8 mouse cellular contexts compared by ENCODE assay signal in genomic region chrX:50583741-50584580, GRCm38 (mm10).
DNase-seq lines count a peak whose midpoint lies in the region; ATAC-seq and TF ChIP-seq lines count a peak whose summit lies in the region.

No protein-coding gene starts in this region.

- H3K4me2 ChIP-seq in lung, embryonic 15.5 days: peak overlapping the region; percentile 30
- no peak overlapping the region for H3K4me2 ChIP-seq in forebrain, embryonic 13.5 days
- H3K4me2 ChIP-seq in intestine, embryonic 16.5 days (ENCODE audit: low read depth, low read length): 0 out of 2 replicates have a peak overlapping the region, but pooled peaks have one; percentile 9
- H3K4me2 ChIP-seq in midbrain, postnatal 0 days (ENCODE audit: low read depth, low read length, poor library complexity, severe bottlenecking): no peak overlapping the region

- 63% methylated on average over 12 of the region's 12 CpGs for WGBS in lung, embryonic 15.5 days
- 52% methylated on average over 12 of the region's 12 CpGs for WGBS in lung, adult 2 months
- WGBS in forebrain, embryonic 13.5 days: 78% methylated on average over 12 of the region's 12 CpGs
- WGBS in intestine, embryonic 16.5 days: 69% methylated on average over 12 of the region's 12 CpGs
- WGBS in midbrain, postnatal 0 days: 69% methylated on average over 12 of the region's 12 CpGs

- no peaks in the 10 kb centered on the region for H3K9me3 ChIP-seq in lung, embryonic 15.5 days
- H3K9me3 ChIP-seq in forebrain, embryonic 13.5 days (replicated peaks): no peaks in the 10 kb centered on the region
- no peaks in the 10 kb centered on the region for H3K9me3 ChIP-seq in intestine, embryonic 16.5 days (ENCODE audit: control insufficient read depth, low read length)
- no peaks in the 10 kb centered on the region for H3K9me3 ChIP-seq in midbrain, postnatal 0 days (ENCODE audit: low read length)

- peaks cover 5% of the 10 kb centered on the region; the same call in 1 of the 2 replicates for H3K36me3 ChIP-seq in lung, embryonic 15.5 days
- H3K36me3 ChIP-seq in forebrain, embryonic 13.5 days (ENCODE audit: poor library complexity, severe bottlenecking): peaks cover 26% of the 10 kb centered on the region
- no peaks in the 10 kb centered on the region for H3K36me3 ChIP-seq in intestine, embryonic 16.5 days (ENCODE audit: control insufficient read depth, insufficient read depth, low read length)
- H3K36me3 ChIP-seq in midbrain, postnatal 0 days (ENCODE audit: insufficient read depth, low read length): peaks cover 4% of the 10 kb centered on the region; the same call in 1 of the 2 replicates

- DNase-seq in adrenal gland, postnatal 14 days: peak; percentile 65
- no peak for DNase-seq in adrenal gland, adult 18-20 months (ENCODE audit: low spot score in 2 of 2)
- no peak for DNase-seq in lung, adult 2 months
- DNase-seq in midbrain, postnatal 0 days (ENCODE audit: low spot score): peak; percentile 61
- no peak for DNase-seq in adrenal gland, adult 8-10 months

- no peak for TF ChIP-seq CTCF in lung, adult 2 months (IDR thresholded peaks at IDR 0.05; ENCODE audit: insufficient read depth, low read length)
- peak; percentile 75 for TF ChIP-seq CTCF in midbrain, postnatal 0 days (IDR thresholded peaks at IDR 0.05)

- no peaks in the 10 kb centered on the region for H3K27me3 ChIP-seq in lung, embryonic 15.5 days
- H3K27me3 ChIP-seq in forebrain, embryonic 13.5 days: no peaks in the 10 kb centered on the region
- no peaks in the 10 kb centered on the region for H3K27me3 ChIP-seq in intestine, embryonic 16.5 days (replicated peaks; ENCODE audit: control insufficient read depth, insufficient read depth, low read length)
- H3K27me3 ChIP-seq in midbrain, postnatal 0 days (ENCODE audit: insufficient read depth, low read length): no peaks in the 10 kb centered on the region

- no peaks in the 10 kb centered on the region for H3K4me1 ChIP-seq in lung, embryonic 15.5 days
- no peaks in the 10 kb centered on the region for H3K4me1 ChIP-seq in lung, adult 2 months (ENCODE audit: control insufficient read depth, insufficient read depth, low read length)
- no peaks in the 10 kb centered on the region for H3K4me1 ChIP-seq in forebrain, embryonic 13.5 days
- H3K4me1 ChIP-seq in intestine, embryonic 16.5 days (ENCODE audit: control insufficient read depth, insufficient read depth, low read length): no peaks in the 10 kb centered on the region
- H3K4me1 ChIP-seq in midbrain, postnatal 0 days (ENCODE audit: insufficient read depth, low read length): no peaks in the 10 kb centered on the region

- H3K9ac ChIP-seq in lung, embryonic 15.5 days: no peak overlapping the region
- no peak overlapping the region for H3K9ac ChIP-seq in forebrain, embryonic 13.5 days
- H3K9ac ChIP-seq in intestine, embryonic 16.5 days (ENCODE audit: low read depth, low read length): peak overlapping the region; percentile 33; the same call in 1 of the 2 replicates
- no peak overlapping the region for H3K9ac ChIP-seq in midbrain, postnatal 0 days (replicated peaks; ENCODE audit: low read length, poor library complexity, severe bottlenecking)

- no peak for TF ChIP-seq POLR2A in lung, adult 2 months (IDR thresholded peaks at IDR 0.05; ENCODE audit: borderline replicate concordance, extremely low read depth, low read depth, low read length)

- H3K4me3 ChIP-seq in lung, embryonic 15.5 days: no peak overlapping the region
- H3K4me3 ChIP-seq in lung, adult 2 months (replicated peaks; ENCODE audit: extremely low read depth, low read depth, low read length): no peak overlapping the region
- no peak overlapping the region for H3K4me3 ChIP-seq in forebrain, embryonic 13.5 days
- peak overlapping the region; percentile 31 for H3K4me3 ChIP-seq in intestine, embryonic 16.5 days (ENCODE audit: low read length)
- H3K4me3 ChIP-seq in midbrain, postnatal 0 days (ENCODE audit: low read depth, low read length): no peak overlapping the region

- ATAC-seq in lung, embryonic 15.5 days (ENCODE audit: borderline replicate concordance, extremely low read depth, low FRiP score, low TSS enrichment): no peak
- ATAC-seq in forebrain, embryonic 13.5 days: peak; percentile 33; the same call in 1 of the 2 replicates
- ATAC-seq in intestine, embryonic 16.5 days: no peak
- ATAC-seq in midbrain, postnatal 0 days (ENCODE audit: low FRiP score): no peak

- H3K27ac ChIP-seq in lung, embryonic 15.5 days: no peak overlapping the region
- no peak overlapping the region for H3K27ac ChIP-seq in forebrain, embryonic 13.5 days
- no peak overlapping the region for H3K27ac ChIP-seq in intestine, embryonic 16.5 days (ENCODE audit: low read length)
- no peak overlapping the region for H3K27ac ChIP-seq in midbrain, postnatal 0 days (ENCODE audit: low read depth, low read length)

Comparison
In these comparisons a context has a peak if more than half of its experiments do, and no peak if none do; other contexts are left out.
1. DNase-seq: peak in adrenal gland, postnatal 14 days (single experiment) and midbrain, postnatal 0 days (single experiment); none in adrenal gland, adult 18-20 months (0 of 2), lung, adult 2 months (single experiment) and adrenal gland, adult 8-10 months (single experiment).
2. H3K4me2 ChIP-seq: peak in lung, embryonic 15.5 days (single experiment) and intestine, embryonic 16.5 days (single experiment); none in forebrain, embryonic 13.5 days (single experiment) and midbrain, postnatal 0 days (single experiment).